Comparison of ENCODE assay signal across 14 mouse cellular contexts in the genomic region with DNA sequence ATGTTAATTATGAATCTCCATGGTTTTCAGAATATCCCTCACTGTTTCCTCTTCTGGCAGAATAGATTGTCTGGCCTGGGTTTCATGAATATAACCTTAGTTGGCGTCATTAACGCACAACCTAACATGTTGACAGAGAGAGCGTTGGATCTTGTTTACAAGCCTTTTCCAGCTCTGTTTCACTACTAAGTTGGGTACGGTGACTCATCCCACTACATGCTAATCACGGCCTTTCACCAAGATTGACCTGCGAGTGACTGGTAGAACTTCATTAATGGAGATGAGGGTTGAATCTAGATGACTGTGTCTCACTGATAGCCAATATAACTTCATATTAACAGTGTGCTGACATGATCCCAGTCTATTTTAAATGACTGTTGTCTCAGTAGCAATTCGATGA.
"Had no signal": no experiment of that assay in that cellular context is flagged by ENCODE, and none has a peak within 500 bp of the region (broad histone marks: within the 10 kb centered on the region; RNA-seq: fewer than 3 reads in every experiment).

No protein-coding gene starts in this region.

- H3K4me3 ChIP-seq: left cerebral cortex, adult 2 months; limb, embryonic 12.5 days; liver, embryonic 13.5 days; lung, embryonic 15.5 days; megakaryocyte, embryonic 14.5 days; midbrain, embryonic 15.5 days; neural tube, embryonic 12.5 days; stomach, embryonic 15.5 days had no signal

- DNase-seq: liver; liver, embryonic 13.5 days; liver, postnatal 0 days; lung, postnatal 14 days; spleen, adult 18-20 months had no signal

- H3K27me3 ChIP-seq: liver, embryonic 13.5 days; lung, embryonic 15.5 days; megakaryocyte, embryonic 14.5 days; midbrain, embryonic 15.5 days; neural tube, embryonic 12.5 days; stomach, embryonic 15.5 days had no signal

- H3K27ac ChIP-seq: left cerebral cortex, adult 2 months; limb, embryonic 12.5 days; liver, embryonic 13.5 days; lung, embryonic 15.5 days; macrophage; midbrain, embryonic 15.5 days; neural tube, embryonic 12.5 days; stomach, embryonic 15.5 days had no signal

- H3K36me3 ChIP-seq: limb, embryonic 12.5 days; liver, embryonic 13.5 days; lung, embryonic 15.5 days; midbrain, embryonic 15.5 days; neural tube, embryonic 12.5 days; stomach, embryonic 15.5 days had no signal

- H3K9ac ChIP-seq: limb, embryonic 12.5 days; liver, embryonic 13.5 days; liver, postnatal 0 days; lung, embryonic 15.5 days; midbrain, embryonic 15.5 days; neural tube, embryonic 12.5 days; stomach, embryonic 15.5 days had no signal

- ATAC-seq: liver, postnatal 0 days; midbrain, embryonic 15.5 days had no signal

- H3K9me3 ChIP-seq: limb, embryonic 12.5 days; liver, embryonic 13.5 days; lung, embryonic 15.5 days; megakaryocyte, embryonic 14.5 days; midbrain, embryonic 15.5 days; neural tube, embryonic 12.5 days; stomach, embryonic 15.5 days had no signal

- H3K4me2 ChIP-seq: limb, embryonic 12.5 days; liver, embryonic 13.5 days; midbrain, embryonic 11.5 days; midbrain, embryonic 15.5 days; neural tube, embryonic 12.5 days had no signal

- H3K4me1 ChIP-seq: liver, embryonic 13.5 days; midbrain, embryonic 15.5 days; neural tube, embryonic 12.5 days; stomach, embryonic 15.5 days had no signal
